Mouse (Mus musculus) heart, embryonic 15.5 days (tissue): ENCODE measurements around the gene Braf. TPM values are rescaled to one million over a fixed set of nuclear protein-coding genes. Genes with fewer than 3 reads are reported as not detected.

Experiments
- ATAC-seq: fragments of 200-750 bp; cut with Nextera tagmentation; replicated peaks from 2 replicates; pipeline ENCODE4 v1.8.0; 2017; ENCODE audit warnings: low read depth, moderate TSS enrichment; ENCODE audit not compliant: insufficient number of reproducible peaks, insufficient read depth, low FRiP score
- H3K27ac ChIP-seq: fragments of 300-500 bp; sonication (generic); 2 replicates; pipeline ENCODE4 v1.5.1; 2015; ENCODE audit warnings: mild to moderate bottlenecking, inconsistent platforms
- H3K27me3 ChIP-seq: fragments of 300-500 bp; sonication (generic); 2 replicates; pipeline ENCODE4 v1.6.1; 2015; ENCODE audit warnings: inconsistent platforms
- H3K36me3 ChIP-seq: fragments of 300-500 bp; sonication (generic); 2 replicates; pipeline ENCODE4 v1.6.1; 2015; ENCODE audit warnings: mild to moderate bottlenecking, inconsistent platforms
- H3K4me1 ChIP-seq: fragments of 300-500 bp; sonication (generic); replicated peaks from 2 replicates; pipeline ENCODE4 v1.6.1; 2015; ENCODE audit warnings: inconsistent platforms
- H3K4me2 ChIP-seq: fragments of 300-500 bp; sonication (generic); 2 replicates; pipeline ENCODE4 v1.6.1; 2015; ENCODE audit warnings: inconsistent platforms, mild to moderate bottlenecking, moderate library complexity
- H3K4me3 ChIP-seq: fragments of 300-500 bp; sonication (generic); 2 replicates; pipeline ENCODE4 v1.5.1; 2015; ENCODE audit warnings: mild to moderate bottlenecking, inconsistent platforms
- H3K9ac ChIP-seq: fragments of 300-500 bp; sonication (generic); 2 replicates; pipeline ENCODE4 v1.6.1; 2015; ENCODE audit warnings: mild to moderate bottlenecking, inconsistent platforms
- H3K9me3 ChIP-seq: fragments of 300-500 bp; sonication (generic); replicated peaks from 2 replicates; pipeline ENCODE4 v1.6.1; 2016; ENCODE audit warnings: inconsistent platforms
- WGBS: fragments of 180-500 bp; shearing (Covaris S2); methylation state at CpG from one replicate; pipeline ENCODE4 v1.1.7; 2015; ENCODE audit warnings: mixed read lengths; 5-methylcytosine and 5-hydroxymethylcytosine counted together
- polyA plus RNA-seq: library from polyadenylated mRNA; unstranded; fragments of >200 nt; fragmentation: Nextera tagmentation; extraction: Ambion mirVana; gene quantifications from 2 replicates; pipeline ENCODE4 v1.2.1, GENCODE M21; 2015

Gene Braf
- polyA plus RNA-seq, 1 experiment from 2014 or later, result 8.7 TPM

DNA sequence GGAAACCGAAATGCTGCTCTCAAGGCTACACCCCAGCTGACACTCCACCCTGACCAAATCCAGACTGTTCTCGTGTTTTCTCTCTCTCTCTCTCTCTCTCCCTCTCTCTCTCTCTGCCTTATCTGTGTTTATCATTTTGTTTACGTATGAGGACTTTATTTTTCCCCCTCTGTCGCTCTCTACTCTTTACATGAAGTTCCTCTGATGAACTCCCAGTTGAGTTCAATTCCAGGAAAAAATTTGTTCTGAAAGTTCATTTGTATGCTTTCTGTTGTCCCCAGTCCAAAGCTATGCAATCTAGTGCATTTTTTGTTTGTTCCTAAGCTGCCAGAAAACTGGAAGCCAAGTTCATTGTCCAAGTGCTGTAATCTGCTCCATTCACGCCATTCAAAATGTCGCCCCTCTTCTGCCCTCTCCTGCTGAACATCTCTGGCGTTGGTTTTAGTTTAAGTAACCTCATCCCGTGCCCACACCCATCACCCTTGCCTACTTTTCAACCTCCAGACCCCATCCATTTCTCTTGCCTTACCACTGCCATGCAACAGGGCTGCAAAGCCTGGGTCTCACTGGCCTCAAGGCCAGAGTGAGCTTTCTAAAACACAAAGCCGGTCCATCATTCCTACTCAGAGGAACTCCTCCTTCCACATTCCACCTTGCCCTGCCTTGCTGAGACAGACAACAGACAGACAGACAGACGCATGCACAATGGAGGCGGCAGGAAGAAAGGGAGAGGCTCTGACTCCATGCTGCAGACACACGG lies 170.2 kb downstream of the Braf start:
- no peak for ATAC-seq
- Histone ChIP-seq H3K9ac (no peak overlapping the region; the same call in 1 of the 2 replicates), H3K36me3 (no peaks in the 10 kb centered on the region), H3K27ac (peak overlapping the region; percentile 34), H3K27me3 (no peaks in the 10 kb centered on the region), H3K4me2 (peak overlapping the region; percentile 79), H3K4me1 (peaks cover 39% of the 10 kb centered on the region), H3K9me3 (no peaks in the 10 kb centered on the region), H3K4me3 (peak overlapping the region; percentile 95; the same call in 1 of the 2 replicates)
- 49% methylated on average over 12 of the region's 12 CpGs for WGBS

Other genes with a start within 250 kb of the Braf start
- gene Dennd2a, start 167.6 kb downstream of the Braf start, polyA plus RNA-seq, result 11.9 and 14.6 TPM in 2 replicates
- gene Adck2, start 151.6 kb downstream of the Braf start, polyA plus RNA-seq, result 18.4 and 18.9 TPM in 2 replicates
- gene Gm42420, start 139.7 kb downstream of the Braf start, polyA plus RNA-seq, result 2.0 TPM in 1 of 2 replicates, not detected in the other
- gene Ndufb2, start 132.9 kb downstream of the Braf start, polyA plus RNA-seq, result 546 and 708 TPM in 2 replicates
- gene Mrps33, start 85.5 kb upstream of the Braf start, polyA plus RNA-seq, result 148 and 187 TPM in 2 replicates
- 0.01 and 0.23 TPM in 2 replicates for gene Tmem178b, start 147.8 kb upstream of the Braf start, polyA plus RNA-seq